Mouse (Mus musculus): Measurements from ENCODE around the gene Zfp180. TPM values are rescaled to one million over a fixed set of nuclear protein-coding genes. Genes with fewer than 3 reads are reported as not detected.

Zfp180 gene
- polyA plus RNA-seq, 1 experiment: 12.7 TPM

DNA sequence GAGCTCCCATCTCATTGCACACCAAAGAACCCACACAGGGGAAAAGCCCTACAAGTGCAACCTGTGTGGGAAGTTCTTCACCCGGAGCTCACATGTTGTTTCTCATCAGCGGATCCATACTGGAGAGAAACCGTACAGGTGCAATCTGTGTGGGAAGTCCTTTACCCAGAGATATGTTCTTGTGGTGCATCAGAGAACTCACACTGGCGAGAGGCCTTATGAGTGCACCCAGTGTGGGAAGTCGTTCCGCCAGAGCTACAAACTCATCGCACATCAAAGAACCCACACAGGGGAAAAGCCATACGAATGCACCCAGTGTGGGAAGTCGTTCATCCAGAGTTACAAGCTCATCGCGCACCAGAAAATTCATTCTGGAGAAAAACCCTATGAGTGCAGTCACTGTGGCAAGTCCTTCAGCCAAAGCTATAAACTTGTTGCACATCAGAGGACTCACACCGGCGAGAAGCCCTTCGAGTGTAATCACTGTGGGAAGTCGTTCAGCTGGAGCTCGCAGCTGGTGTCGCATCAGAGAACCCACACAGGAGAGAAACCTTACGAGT, 23.5 kb downstream of the Zfp180 start:
- Histone ChIP-seq H3K4me1 (ENCODE audit: control insufficient read depth, insufficient read depth, low read length) (no peaks in the 10 kb centered on the region), H3K4me3 (replicated peaks; ENCODE audit: control insufficient read depth, low read depth, low read length) (no peak overlapping the region), H3K27ac (ENCODE audit: control insufficient read depth, insufficient read depth, low read depth, low read length, poor library complexity) (no peak overlapping the region)
- TF ChIP-seq CTCF (IDR thresholded peaks at IDR 0.05; ENCODE audit: control insufficient read depth, insufficient read depth, low read length): no peak
- 90% methylated on average over 18 of the region's 18 CpGs for WGBS

DNA sequence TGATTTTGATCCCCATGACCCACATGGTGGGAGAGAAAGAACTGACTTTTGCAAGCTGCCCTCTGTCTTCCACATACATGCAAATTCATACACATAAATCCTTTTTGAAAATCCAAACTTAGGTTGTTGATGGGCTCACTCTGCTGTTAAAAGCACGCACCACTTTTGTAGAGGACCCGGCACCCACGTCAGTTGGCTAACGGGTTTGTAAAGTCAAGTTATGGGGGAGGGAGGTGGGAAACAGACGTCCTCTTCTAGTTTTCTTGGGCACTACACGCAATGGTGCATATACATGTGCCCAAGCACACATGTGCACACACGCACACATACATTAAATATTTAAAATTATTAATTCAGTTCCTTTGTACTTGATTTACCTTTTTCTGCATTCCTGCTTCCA, 29.1 kb downstream of the Zfp180 start:
- WGBS: 93% methylated on average over 7 of the region's 7 CpGs
- Histone ChIP-seq H3K27ac (ENCODE audit: control insufficient read depth, insufficient read depth, low read depth, low read length, poor library complexity) (no peak overlapping the region), H3K4me1 (ENCODE audit: control insufficient read depth, insufficient read depth, low read length) (no peaks in the 10 kb centered on the region), H3K4me3 (replicated peaks; ENCODE audit: control insufficient read depth, low read depth, low read length) (no peak overlapping the region)
- no peak for TF ChIP-seq POLR2A (IDR thresholded peaks at IDR 0.05; ENCODE audit: borderline replicate concordance, control insufficient read depth, low read depth, low read length)
- no peak for TF ChIP-seq CTCF (IDR thresholded peaks at IDR 0.05; ENCODE audit: control insufficient read depth, insufficient read depth, low read length)

DNA sequence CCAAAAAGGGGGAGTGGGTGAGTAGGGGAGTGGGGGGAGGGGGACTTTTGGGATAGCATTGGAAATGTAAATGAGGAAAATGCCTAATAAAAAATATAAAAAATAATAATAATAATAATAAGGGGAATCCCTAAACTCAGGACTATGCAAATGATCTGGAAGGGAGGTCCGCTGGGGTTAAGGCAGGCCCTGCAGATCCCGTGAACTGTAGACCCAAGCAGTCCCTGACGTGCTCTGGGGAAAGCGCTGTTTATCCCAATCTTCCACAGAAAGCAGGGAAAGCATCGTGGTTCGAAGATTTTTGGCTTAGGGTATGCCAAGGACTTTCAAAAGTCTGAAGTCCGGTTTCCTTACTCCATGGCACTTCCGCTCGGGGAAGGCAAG, 30.0 kb downstream of the Zfp180 start:
- TF ChIP-seq CTCF (IDR thresholded peaks at IDR 0.05; ENCODE audit: control insufficient read depth, insufficient read depth, low read length) (no peak), POLR2A (IDR thresholded peaks at IDR 0.05; ENCODE audit: borderline replicate concordance, control insufficient read depth, low read depth, low read length) (no peak)
- 54% methylated on average over 9 of the region's 9 CpGs for WGBS
- Histone ChIP-seq H3K4me3 (replicated peaks; ENCODE audit: control insufficient read depth, low read depth, low read length) (no peak overlapping the region), H3K4me1 (ENCODE audit: control insufficient read depth, insufficient read depth, low read length) (no peaks in the 10 kb centered on the region), H3K27ac (ENCODE audit: control insufficient read depth, insufficient read depth, low read depth, low read length, poor library complexity) (no peak overlapping the region)

DNA sequence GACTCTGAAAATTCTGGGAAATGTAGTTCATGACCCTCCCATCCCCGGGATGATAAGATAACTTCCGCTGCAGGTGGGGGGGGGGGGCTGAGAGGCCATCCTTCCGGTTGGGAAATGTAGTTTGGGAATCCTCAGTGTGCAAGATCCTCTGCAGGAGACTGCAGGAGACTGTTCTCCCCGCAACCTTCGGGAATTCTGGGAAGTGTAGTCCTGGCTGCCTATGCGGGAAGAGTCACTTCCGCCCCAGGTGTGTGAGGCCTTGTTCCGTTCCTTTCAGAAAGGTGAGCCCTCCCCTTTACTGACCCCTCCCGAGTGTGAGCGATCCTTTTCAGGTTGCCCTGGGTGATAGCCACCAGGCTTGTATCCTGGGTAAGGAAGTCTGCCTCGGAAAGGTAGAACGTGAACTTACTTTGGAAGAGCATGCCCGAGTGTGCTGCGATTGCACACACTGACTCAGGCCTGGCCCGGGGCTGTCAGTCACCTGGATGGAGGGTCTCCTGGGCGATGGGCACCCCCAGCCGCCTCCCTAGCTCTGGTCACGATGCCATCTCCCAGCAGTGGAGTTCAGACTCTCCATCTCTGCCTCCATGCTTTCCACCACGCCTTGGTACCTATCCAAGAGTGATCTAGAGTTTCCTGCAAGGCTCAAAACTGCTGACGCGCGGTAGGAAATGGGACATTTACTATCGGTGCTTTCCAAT, 30.6 kb downstream of the Zfp180 start, which contains the start of gene Zfp112:
TSS of gene Zfp112 (plus strand) at position 159 of the 701 bp plus-strand sequence.
- H3K27ac ChIP-seq (ENCODE audit: control insufficient read depth, insufficient read depth, low read depth, low read length, poor library complexity): no peak within 1 kb of the TSS
- H3K4me3 ChIP-seq (replicated peaks; ENCODE audit: control insufficient read depth, low read depth, low read length): peak within 1 kb of the TSS; percentile 42
- H3K4me1 ChIP-seq (ENCODE audit: control insufficient read depth, insufficient read depth, low read length): no peaks in the 10 kb centered on the region
- no peak for TF ChIP-seq CTCF (IDR thresholded peaks at IDR 0.05; ENCODE audit: control insufficient read depth, insufficient read depth, low read length)
- no peak for TF ChIP-seq POLR2A (IDR thresholded peaks at IDR 0.05; ENCODE audit: borderline replicate concordance, control insufficient read depth, low read depth, low read length)
- WGBS: 10% methylated on average over 23 of the region's 23 CpGs

DNA sequence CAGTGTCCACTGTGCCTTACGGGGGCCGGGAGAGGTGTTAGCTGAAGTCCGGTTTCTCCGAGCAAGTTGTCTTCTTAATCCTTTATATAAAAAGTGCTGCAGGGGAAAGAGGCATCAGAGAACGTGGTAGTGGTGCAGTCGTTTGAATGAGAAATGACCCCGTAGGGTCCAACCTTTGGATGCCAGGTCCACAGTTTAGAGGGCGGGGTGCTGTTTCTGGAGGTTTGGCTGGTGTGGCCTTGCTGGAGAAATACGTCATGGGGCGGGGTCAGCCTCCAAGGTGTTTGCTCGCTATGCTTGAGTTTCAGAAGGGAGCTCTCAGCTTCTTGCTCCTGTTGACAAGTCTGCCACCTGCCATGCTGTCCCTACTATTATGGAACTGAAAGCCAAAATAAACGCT, 31.3 kb downstream of the Zfp180 start:
- Histone ChIP-seq H3K4me1 (ENCODE audit: control insufficient read depth, insufficient read depth, low read length) (no peaks in the 10 kb centered on the region), H3K27ac (ENCODE audit: control insufficient read depth, insufficient read depth, low read depth, low read length, poor library complexity) (no peak overlapping the region), H3K4me3 (replicated peaks; ENCODE audit: control insufficient read depth, low read depth, low read length) (no peak overlapping the region)
- TF ChIP-seq POLR2A (IDR thresholded peaks at IDR 0.05; ENCODE audit: borderline replicate concordance, control insufficient read depth, low read depth, low read length) (no peak), CTCF (IDR thresholded peaks at IDR 0.05; ENCODE audit: control insufficient read depth, insufficient read depth, low read length) (no peak)
- 26% methylated on average over 12 of the region's 12 CpGs for WGBS

DNA sequence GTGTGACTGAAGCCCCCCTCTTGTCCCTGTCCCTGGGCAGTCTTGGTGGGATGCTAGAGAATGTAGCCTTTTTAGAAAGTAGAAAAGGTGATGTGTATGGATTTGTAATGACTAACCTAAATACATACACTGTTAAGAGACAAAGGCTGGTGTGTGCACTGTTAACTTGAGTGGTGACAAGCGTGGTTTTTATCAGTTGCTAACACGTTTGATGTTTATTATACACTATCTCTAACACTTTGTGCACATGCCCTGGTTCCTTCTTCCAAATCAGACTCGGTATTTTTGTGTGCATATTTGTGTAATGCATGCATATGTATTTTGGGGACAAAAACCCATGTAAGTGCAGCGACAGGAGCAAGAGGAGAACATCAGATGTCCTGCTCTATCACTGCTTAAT, 34.9 kb downstream of the Zfp180 start:
- 64% methylated on average over 4 of the region's 4 CpGs for WGBS
- no peak for TF ChIP-seq POLR2A (IDR thresholded peaks at IDR 0.05; ENCODE audit: borderline replicate concordance, control insufficient read depth, low read depth, low read length)
- no peak for TF ChIP-seq CTCF (IDR thresholded peaks at IDR 0.05; ENCODE audit: control insufficient read depth, insufficient read depth, low read length)
- Histone ChIP-seq H3K4me3 (replicated peaks; ENCODE audit: control insufficient read depth, low read depth, low read length) (no peak overlapping the region), H3K4me1 (ENCODE audit: control insufficient read depth, insufficient read depth, low read length) (no peaks in the 10 kb centered on the region), H3K27ac (ENCODE audit: control insufficient read depth, insufficient read depth, low read depth, low read length, poor library complexity) (no peak overlapping the region)

DNA sequence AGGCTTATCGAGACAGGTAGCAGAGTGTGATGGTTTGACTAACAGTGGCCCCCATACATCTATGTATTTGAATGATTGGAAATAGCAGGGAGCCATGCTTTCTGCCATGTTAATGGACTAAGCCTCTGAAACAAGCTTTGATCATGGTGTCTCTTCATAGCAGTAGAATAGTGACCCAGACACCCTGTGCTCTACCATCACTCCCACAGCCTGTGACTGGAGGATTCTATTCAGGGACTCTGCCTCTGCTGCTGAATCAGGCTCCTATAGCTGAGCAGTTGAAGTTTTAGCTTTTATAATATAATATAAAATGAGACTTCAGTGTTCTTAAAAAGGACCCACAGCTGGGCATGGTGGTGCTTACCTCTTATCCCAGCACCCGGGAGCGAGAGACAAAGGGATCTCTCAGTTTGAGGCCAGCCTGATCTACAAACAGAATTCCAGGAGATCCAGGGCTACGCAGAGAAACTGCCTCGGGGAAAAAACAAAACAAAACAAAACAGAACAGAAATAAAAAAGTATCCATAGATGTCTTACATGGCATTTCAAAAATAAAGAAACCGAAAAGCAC, 51.8 kb downstream of the Zfp180 start:
- TF ChIP-seq CTCF (IDR thresholded peaks at IDR 0.05; ENCODE audit: control insufficient read depth, insufficient read depth, low read length) (no peak), POLR2A (IDR thresholded peaks at IDR 0.05; ENCODE audit: borderline replicate concordance, control insufficient read depth, low read depth, low read length) (no peak)
- H3K4me3 ChIP-seq (replicated peaks; ENCODE audit: control insufficient read depth, low read depth, low read length): peak overlapping the region; percentile 87
- WGBS: 20% methylated on average over 6 of the region's 6 CpGs
- peaks cover 1% of the 10 kb centered on the region; the same call in 1 of the 2 replicates for H3K4me1 ChIP-seq (ENCODE audit: control insufficient read depth, insufficient read depth, low read length)
- no peak overlapping the region for H3K27ac ChIP-seq (ENCODE audit: control insufficient read depth, insufficient read depth, low read depth, low read length, poor library complexity)

DNA sequence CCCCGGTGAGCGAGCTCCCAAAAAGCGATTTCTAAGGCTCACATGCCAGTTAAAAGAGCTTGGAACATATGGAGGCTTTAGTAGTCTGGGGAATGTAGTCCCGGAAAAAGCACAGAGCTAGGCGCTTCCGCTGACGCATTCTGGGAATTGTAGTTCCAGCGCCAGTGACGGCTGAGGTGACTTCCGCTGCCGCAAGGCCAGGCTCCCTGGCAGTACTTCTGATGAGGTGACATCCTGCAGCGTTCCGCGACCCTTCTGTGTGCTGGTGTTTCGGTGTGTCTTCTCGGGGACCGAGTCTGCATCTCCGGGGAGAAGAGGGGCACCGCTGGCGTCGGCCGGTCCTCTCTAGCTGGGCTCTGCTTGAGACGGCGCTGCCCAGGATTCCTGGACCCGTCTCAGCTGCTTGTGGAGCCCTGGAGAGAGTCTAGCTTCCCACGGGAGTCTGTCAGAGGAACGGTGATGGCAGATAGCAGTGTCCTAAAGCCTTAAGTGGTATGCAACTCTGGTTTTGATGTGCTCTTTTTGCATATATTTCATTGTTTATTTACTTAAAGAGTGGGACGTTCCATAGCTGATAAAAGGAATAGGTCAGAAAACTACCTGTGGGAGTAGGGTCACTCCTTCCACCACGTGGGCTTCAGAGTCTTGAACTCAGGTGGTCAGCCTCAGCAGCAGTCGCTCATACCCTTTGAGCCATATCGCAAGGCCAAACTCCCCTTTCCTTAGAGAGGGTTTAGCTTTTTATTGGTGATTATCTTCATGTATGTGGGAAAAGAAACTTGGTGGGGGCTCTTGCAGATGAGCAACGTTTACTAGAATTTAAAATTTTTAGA, 52.5 kb downstream of the Zfp180 start, which contains the start of gene Zfp235:
TSS of gene Zfp235 (plus strand) at position 174 of the 833 bp plus-strand sequence.
- no peak within 1 kb of the TSS for H3K27ac ChIP-seq (ENCODE audit: control insufficient read depth, insufficient read depth, low read depth, low read length, poor library complexity)

More for the DNA sequence above, 52.5 kb downstream of the Zfp180 start, which contains the start of gene Zfp235:
- Histone ChIP-seq H3K4me3 (replicated peaks; ENCODE audit: control insufficient read depth, low read depth, low read length) (peak within 1 kb of the TSS; percentile 87), H3K4me1 (ENCODE audit: control insufficient read depth, insufficient read depth, low read length) (peaks cover 1% of the 10 kb centered on the region; the same call in 1 of the 2 replicates)
- WGBS: 3% methylated on average over 32 of the region's 32 CpGs
- TF ChIP-seq POLR2A (IDR thresholded peaks at IDR 0.05; ENCODE audit: borderline replicate concordance, control insufficient read depth, low read depth, low read length) (peak; percentile 77; the same call in 1 of the 2 replicates), CTCF (IDR thresholded peaks at IDR 0.05; ENCODE audit: control insufficient read depth, insufficient read depth, low read length) (no peak)

Measured in bone marrow, adult 2 months (tissue).